Mouse (Mus musculus) testis, adult 2 months (tissue): ENCODE results near the gene Pitpnc1.

ENCODE experiments used
- CTCF ChIP-seq: fragments of 200-500 bp; IDR thresholded peaks from 2 replicates; pipeline ENCODE4 v1.5.1; 2012; ENCODE audit warnings: low read depth, mild to moderate bottlenecking, inconsistent platforms, low read length, moderate library complexity; ENCODE audit not compliant: control insufficient read depth, insufficient read depth, insufficient replicate concordance
- POLR2A ChIP-seq: fragments of 200-500 bp; IDR thresholded peaks from 2 replicates; pipeline ENCODE4 v1.6.1; 2012; ENCODE audit warnings: low read depth, mild to moderate bottlenecking, inconsistent platforms, low read length, moderate library complexity; ENCODE audit not compliant: control insufficient read depth

DNA sequence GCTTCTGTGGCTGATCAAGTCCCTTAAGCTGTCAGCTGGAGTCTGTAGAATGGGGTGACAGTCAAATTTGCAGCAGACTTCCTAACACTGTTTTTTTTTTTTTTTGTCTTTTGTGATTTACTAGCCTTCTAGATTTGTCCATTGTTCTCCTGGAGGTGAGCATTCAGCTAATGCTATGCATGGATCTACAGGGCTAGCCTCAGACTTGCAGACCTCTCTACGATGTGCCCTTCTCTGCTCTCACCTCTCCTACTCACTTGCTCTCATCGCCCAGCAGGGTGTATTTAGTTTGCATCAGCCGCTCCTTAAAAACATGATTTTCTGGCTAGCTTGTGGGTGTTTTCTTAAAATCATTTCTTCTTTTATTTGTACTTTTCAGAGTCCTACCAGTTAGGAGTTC lies 13.8 kb upstream of the Pitpnc1 start:
- TF ChIP-seq CTCF (no peak), POLR2A (no peak)
